Mouse (Mus musculus): ENCODE measurements around the gene Tufm.

GRCm38 (mm10) chr7:126502023-126502741 lies 15.0 kb downstream of the Tufm start:
- no peak for TF ChIP-seq CTCF (IDR thresholded peaks at IDR 0.05; ENCODE audit: extremely low read depth, insufficient read length, insufficient replicate concordance, low read depth, low read length)
- no peak; the same call in 1 of the 2 replicates for TF ChIP-seq POLR2A (IDR thresholded peaks at IDR 0.05; ENCODE audit: low read depth, low read length)

Measured in small intestine, adult 2 months (tissue).